ENCODE assay signal across 12 mouse cellular contexts in the genomic region with DNA sequence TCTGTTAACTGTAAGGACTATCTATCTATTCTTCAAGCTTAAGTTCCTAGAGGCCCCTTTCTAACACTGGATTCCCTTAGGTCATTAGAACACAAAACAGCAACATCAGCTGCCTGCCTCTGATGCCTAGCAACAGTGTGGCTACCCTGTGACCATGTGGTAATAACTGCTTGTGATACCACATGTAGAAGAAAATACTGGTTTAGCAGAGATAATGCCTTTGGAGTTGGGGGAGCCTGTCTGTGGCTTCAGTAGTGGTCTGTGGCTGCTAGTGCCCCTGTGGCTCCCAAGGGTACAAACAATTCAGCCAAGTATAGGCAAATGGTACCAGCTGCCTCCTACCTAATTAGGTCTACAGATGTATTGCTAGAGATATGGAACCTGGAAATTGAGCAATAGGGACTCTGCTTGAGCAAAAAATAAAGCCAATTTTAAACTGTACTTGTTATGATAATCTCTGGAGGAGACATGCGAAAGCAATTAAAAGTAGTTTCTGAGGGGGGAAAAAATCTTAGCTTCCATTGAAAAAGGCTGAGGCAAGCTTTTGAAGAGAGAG.
DNase-seq lines count a peak whose midpoint lies in the region; ATAC-seq lines count a peak whose summit lies in the region.
"Had no signal": no experiment of that assay in that cellular context is flagged by ENCODE, and none has a peak within 500 bp of the region (broad histone marks: within the 10 kb centered on the region; RNA-seq: fewer than 3 reads in every experiment).

No protein-coding gene starts in this region.

- peak overlapping the region; percentile 77; the same call in 1 of the 2 replicates for H3K4me2 ChIP-seq in forebrain, embryonic 12.5 days
- H3K4me2 ChIP-seq in forebrain, embryonic 11.5 days (ENCODE audit: low read depth, low read length, severe bottlenecking): no peak overlapping the region
- no peak overlapping the region for H3K4me2 ChIP-seq in liver, embryonic 15.5 days
- no peak overlapping the region for H3K4me2 ChIP-seq in liver, embryonic 12.5 days
- peak overlapping the region; percentile 92; the same call in 1 of the 2 replicates for H3K4me2 ChIP-seq in hindbrain, embryonic 12.5 days (replicated peaks)
- H3K4me2 ChIP-seq in neural tube, embryonic 12.5 days (replicated peaks): peak overlapping the region; percentile 96

- H3K9ac ChIP-seq in forebrain, embryonic 12.5 days: no peak overlapping the region
- no peak overlapping the region for H3K9ac ChIP-seq in forebrain, embryonic 11.5 days (ENCODE audit: low read length)
- H3K9ac ChIP-seq in liver, embryonic 15.5 days: no peak overlapping the region
- H3K9ac ChIP-seq in liver, embryonic 12.5 days: no peak overlapping the region
- H3K9ac ChIP-seq in hindbrain, embryonic 12.5 days: no peak overlapping the region
- H3K9ac ChIP-seq in neural tube, embryonic 12.5 days: no peak overlapping the region

- no peak for DNase-seq in forebrain, embryonic 11.5 days (ENCODE audit: low spot score)
- DNase-seq in left cerebral cortex, adult 11 months (ENCODE audit: low spot score): no peak
- no peak for DNase-seq in cerebellum, postnatal 14 days
- DNase-seq: adrenal gland, postnatal 14 days; B cell, adult 2 months had no signal

- no peak overlapping the region for H3K4me3 ChIP-seq in forebrain, embryonic 12.5 days (replicated peaks)
- no peak overlapping the region for H3K4me3 ChIP-seq in forebrain, embryonic 11.5 days (ENCODE audit: low read depth, low read length)
- H3K4me3 ChIP-seq in liver, embryonic 15.5 days (replicated peaks): no peak overlapping the region
- H3K4me3 ChIP-seq in liver, embryonic 12.5 days: no peak overlapping the region
- no peak overlapping the region for H3K4me3 ChIP-seq in hindbrain, embryonic 12.5 days
- H3K4me3 ChIP-seq in neural tube, embryonic 12.5 days: no peak overlapping the region

- no peaks in the 10 kb centered on the region for H3K9me3 ChIP-seq in forebrain, embryonic 12.5 days
- no peaks in the 10 kb centered on the region for H3K9me3 ChIP-seq in forebrain, embryonic 11.5 days (ENCODE audit: control insufficient read depth, low read length)
- H3K9me3 ChIP-seq in liver, embryonic 15.5 days (replicated peaks): no peaks in the 10 kb centered on the region
- H3K9me3 ChIP-seq in liver, embryonic 12.5 days (replicated peaks): no peaks in the 10 kb centered on the region
- H3K9me3 ChIP-seq in hindbrain, embryonic 12.5 days (replicated peaks): no peaks in the 10 kb centered on the region
- H3K9me3 ChIP-seq in neural tube, embryonic 12.5 days: no peaks in the 10 kb centered on the region
- H3K9me3 ChIP-seq: megakaryocyte, embryonic 14.5 days had no signal

- peak overlapping the region; percentile 58 for H3K27ac ChIP-seq in forebrain, embryonic 12.5 days
- no peak overlapping the region for H3K27ac ChIP-seq in forebrain, embryonic 11.5 days (ENCODE audit: low read depth, low read length)
- H3K27ac ChIP-seq in liver, embryonic 15.5 days (replicated peaks): no peak overlapping the region
- H3K27ac ChIP-seq in liver, embryonic 12.5 days: no peak overlapping the region
- H3K27ac ChIP-seq in hindbrain, embryonic 12.5 days: no peak overlapping the region
- H3K27ac ChIP-seq in neural tube, embryonic 12.5 days: no peak overlapping the region

- H3K4me1 ChIP-seq in forebrain, embryonic 12.5 days: peaks cover 51% of the 10 kb centered on the region
- peaks cover 22% of the 10 kb centered on the region; the same call in 1 of the 2 replicates for H3K4me1 ChIP-seq in forebrain, embryonic 11.5 days (replicated peaks; ENCODE audit: control insufficient read depth, insufficient read depth, low read length)
- 0 out of 2 replicates have a peak, but pooled peaks cover 4% of the 10 kb centered on the region for H3K4me1 ChIP-seq in liver, embryonic 15.5 days (replicated peaks)
- peaks cover 3% of the 10 kb centered on the region; the same call in 1 of the 2 replicates for H3K4me1 ChIP-seq in liver, embryonic 12.5 days
- peaks cover 34% of the 10 kb centered on the region for H3K4me1 ChIP-seq in hindbrain, embryonic 12.5 days
- peaks cover 36% of the 10 kb centered on the region for H3K4me1 ChIP-seq in neural tube, embryonic 12.5 days

- no peak for ATAC-seq in forebrain, embryonic 12.5 days (ENCODE audit: low FRiP score)
- no peak for ATAC-seq in forebrain, embryonic 11.5 days (replicated peaks; ENCODE audit: low FRiP score)
- peak; percentile 19; the same call in 1 of the 2 replicates for ATAC-seq in liver, embryonic 15.5 days (ENCODE audit: insufficient read depth)
- no peak for ATAC-seq in liver, embryonic 12.5 days
- ATAC-seq in hindbrain, embryonic 12.5 days (ENCODE audit: low FRiP score): no peak
- ATAC-seq in neural tube, embryonic 12.5 days (ENCODE audit: low FRiP score, low read depth): no peak
- ATAC-seq: inflammation-experienced regulatory T-cells, adult 6 months had no signal

- H3K36me3 ChIP-seq in forebrain, embryonic 12.5 days (replicated peaks): no peaks in the 10 kb centered on the region
- H3K36me3 ChIP-seq in forebrain, embryonic 11.5 days (ENCODE audit: control insufficient read depth, insufficient read depth, low read length): no peaks in the 10 kb centered on the region
- H3K36me3 ChIP-seq in liver, embryonic 15.5 days (replicated peaks): no peaks in the 10 kb centered on the region
- no peaks in the 10 kb centered on the region for H3K36me3 ChIP-seq in liver, embryonic 12.5 days
- H3K36me3 ChIP-seq in hindbrain, embryonic 12.5 days: no peaks in the 10 kb centered on the region
- no peaks in the 10 kb centered on the region for H3K36me3 ChIP-seq in neural tube, embryonic 12.5 days

- H3K27me3 ChIP-seq in forebrain, embryonic 12.5 days: no peaks in the 10 kb centered on the region
- H3K27me3 ChIP-seq in forebrain, embryonic 11.5 days (ENCODE audit: control insufficient read depth, insufficient read depth, low read length): no peaks in the 10 kb centered on the region
- H3K27me3 ChIP-seq in liver, embryonic 15.5 days: peaks cover 34% of the 10 kb centered on the region
- H3K27me3 ChIP-seq in liver, embryonic 12.5 days (replicated peaks): peaks cover 41% of the 10 kb centered on the region
- H3K27me3 ChIP-seq in hindbrain, embryonic 12.5 days: no peaks in the 10 kb centered on the region
- H3K27me3 ChIP-seq in neural tube, embryonic 12.5 days (replicated peaks): no peaks in the 10 kb centered on the region

- 43% methylated on average over 1 of the region's 1 CpGs for WGBS in forebrain, embryonic 12.5 days
- 62% methylated on average over 1 of the region's 1 CpGs for WGBS in forebrain, embryonic 11.5 days
- WGBS in liver, embryonic 15.5 days (ENCODE audit: insufficient replicate concordance): 39% methylated on average over 1 of the region's 1 CpGs
- WGBS in liver, embryonic 12.5 days (ENCODE audit: insufficient replicate concordance): 62% methylated on average over 1 of the region's 1 CpGs
- 70% methylated on average over 1 of the region's 1 CpGs for WGBS in hindbrain, embryonic 12.5 days
- WGBS in neural tube, embryonic 12.5 days: 65% methylated on average over 1 of the region's 1 CpGs

Comparison
In these comparisons a context has a peak if more than half of its experiments do, and no peak if none do; other contexts are left out.
1. H3K4me2 ChIP-seq: peak in forebrain, embryonic 12.5 days (single experiment), hindbrain, embryonic 12.5 days (single experiment) and neural tube, embryonic 12.5 days (single experiment); none in forebrain, embryonic 11.5 days (single experiment), liver, embryonic 15.5 days (single experiment) and liver, embryonic 12.5 days (single experiment).